Mouse (Mus musculus): ENCODE results near the gene Coro6. TPM values are rescaled to one million over a fixed set of nuclear protein-coding genes. Genes with fewer than 3 reads are reported as not detected.

Coro6 gene
- total and polyA plus RNA-seq, 3 experiments: 0.04 to 0.18 TPM; not detected in 1

- TF ChIP-seq UBTF (IDR thresholded peaks at IDR 0.05; ENCODE audit: borderline replicate concordance, insufficient read depth, low read depth, low read length) (0 out of 2 replicates have a peak, but pooled peaks have one; percentile 17), POLR2AphosphoS2 (IDR thresholded peaks at IDR 0.05; ENCODE audit: low read length) (no peak), EP300 (IDR thresholded peaks at IDR 0.05; ENCODE audit: low read depth in 1 of 2, low read length in 2 of 2) (no peak)
These were observed 30.2 kb downstream of the Coro6 start (continued) for GRCm38 (mm10) chr11:77492311-77492871.

- Histone ChIP-seq H3K4me3 (ENCODE audit: control insufficient read depth in 1 of 2, insufficient read depth in 1 of 2, low read depth in 2 of 2, low read length in 2 of 2) (peak overlapping the region; percentile 86 to 90), H3K27ac (ENCODE audit: control insufficient read depth, low read depth, low read length) (peak overlapping the region; percentile 96), H3K4me1 (ENCODE audit: control insufficient read depth in 1 of 2, insufficient read depth in 2 of 2, low read length in 2 of 2) (peaks cover 2 to 30% of the 10 kb centered on the region in 2 experiments; a peak in 3 of 4 replicates), H3K9me3 (replicated peaks; ENCODE audit: insufficient read depth, low read length) (no peaks in the 10 kb centered on the region), H3K27me3 (ENCODE audit: control insufficient read depth in 1 of 2, insufficient read depth in 2 of 2, low read length in 2 of 2) (no peaks in the 10 kb centered on the region), H3K36me3 (ENCODE audit: control insufficient read depth in 1 of 2, insufficient read depth in 2 of 2, low read length in 2 of 2) (peaks cover 0 to 22% of the 10 kb centered on the region in 2 experiments; a peak in 2 of 4 replicates), H3K79me2 (ENCODE audit: control insufficient read depth, insufficient read depth, low read length, poor library complexity) (peaks cover 60% of the 10 kb centered on the region), H3K9ac (ENCODE audit: control insufficient read depth, low read depth, low read length, poor library complexity, severe bottlenecking) (peak overlapping the region; percentile 93)
- DNase-seq (ENCODE audit: low read depth, low spot score): peak; percentile 97
- peak; percentile 64 to 84; a peak in 3 of 4 replicates for TF ChIP-seq POLR2A (IDR thresholded peaks at IDR 0.05; ENCODE audit: control insufficient read depth in 1 of 2, insufficient read depth in 1 of 2, low read depth in 1 of 2, low read length in 2 of 2, poor library complexity in 1 of 2)
- no peak; the same call in 1 of the 2 replicates for TF ChIP-seq MAX (IDR thresholded peaks at IDR 0.05; ENCODE audit: low read length)
- no peak for TF ChIP-seq E2F4 (IDR thresholded peaks at IDR 0.05; ENCODE audit: borderline replicate concordance, low read depth, low read length)
- TF ChIP-seq JUND (IDR thresholded peaks at IDR 0.05; ENCODE audit: low read depth, low read length): no peak
- peak; percentile 76; the same call in 1 of the 2 replicates for TF ChIP-seq POLR2AphosphoS2 (IDR thresholded peaks at IDR 0.05; ENCODE audit: low read length)
- TF ChIP-seq TBP (IDR thresholded peaks at IDR 0.05; ENCODE audit: low read depth, low read length): peak; percentile 9; the same call in 1 of the 2 replicates
- no peak for TF ChIP-seq USF1 (IDR thresholded peaks at IDR 0.05; ENCODE audit: low read depth, low read length)
- no peak for TF ChIP-seq GATA1 (IDR thresholded peaks at IDR 0.05; ENCODE audit: low read depth, low read length)
- TF ChIP-seq EP300 (IDR thresholded peaks at IDR 0.05; ENCODE audit: low read depth in 1 of 2, low read length in 2 of 2): 0 out of 4 replicates have a peak, but pooled peaks of 1 of the 2 experiments have one; percentile 7
- TF ChIP-seq CHD1 (IDR thresholded peaks at IDR 0.05; ENCODE audit: low read depth, low read length): peak; percentile 42; the same call in 1 of the 2 replicates
- TF ChIP-seq RAD21 (IDR thresholded peaks at IDR 0.05; ENCODE audit: low read depth, low read length): no peak
- TF ChIP-seq GABPA (IDR thresholded peaks at IDR 0.05; ENCODE audit: low read depth, low read length): no peak
- no peak for TF ChIP-seq RCOR1 (IDR thresholded peaks at IDR 0.05; ENCODE audit: low read depth, low read length)
- no peak for TF ChIP-seq ZKSCAN1 (IDR thresholded peaks at IDR 0.05; ENCODE audit: low read depth, low read length)
- no peak for TF ChIP-seq SMC3 (IDR thresholded peaks at IDR 0.05; ENCODE audit: low read depth, low read length)
- TF ChIP-seq USF2 (IDR thresholded peaks at IDR 0.05; ENCODE audit: borderline replicate concordance in 1 of 2, insufficient read depth in 1 of 2, low read depth in 1 of 2, low read length in 2 of 2): no peak
- TF ChIP-seq POLR2AphosphoS5 (IDR thresholded peaks at IDR 0.05; ENCODE audit: borderline replicate concordance, low read depth, low read length): no peak
- no peak for TF ChIP-seq UBTF (IDR thresholded peaks at IDR 0.05; ENCODE audit: borderline replicate concordance, insufficient read depth, low read depth, low read length)
- TF ChIP-seq HCFC1 (IDR thresholded peaks at IDR 0.05; ENCODE audit: low read depth, low read length): peak; percentile 76
- no peak for TF ChIP-seq MXI1 (IDR thresholded peaks at IDR 0.05; ENCODE audit: low read depth, low read length)
- no peak for TF ChIP-seq MYC (IDR thresholded peaks at IDR 0.05; ENCODE audit: low read depth, low read length)
- peak; percentile 24; the same call in 1 of the 2 replicates for TF ChIP-seq MEF2A (IDR thresholded peaks at IDR 0.05; ENCODE audit: extremely low read depth, insufficient replicate concordance, low read depth, low read length, poor library complexity, severe bottlenecking)
- TF ChIP-seq TCF12 (IDR thresholded peaks at IDR 0.05; ENCODE audit: low read depth, low read length): peak; percentile 44; the same call in 1 of the 2 replicates
- TF ChIP-seq BHLHE40 (IDR thresholded peaks at IDR 0.05; ENCODE audit: borderline replicate concordance, low read depth, low read length): no peak
- TF ChIP-seq NELFE (IDR thresholded peaks at IDR 0.05; ENCODE audit: low read depth, low read length): peak; percentile 88
- peak; percentile 91 for TF ChIP-seq MAZ (IDR thresholded peaks at IDR 0.05; ENCODE audit: low read depth, low read length)
- TF ChIP-seq TAL1 (IDR thresholded peaks at IDR 0.05; ENCODE audit: low read length): no peak
- peak; percentile 69 for TF ChIP-seq NRF1 (IDR thresholded peaks at IDR 0.05; ENCODE audit: insufficient read depth, low read depth, low read length, poor library complexity, severe bottlenecking)
- TF ChIP-seq CHD2 (IDR thresholded peaks at IDR 0.05; ENCODE audit: low read length): no peak
- TF ChIP-seq ZC3H11A (IDR thresholded peaks at IDR 0.05; ENCODE audit: low read depth, low read length): no peak
- no peak for TF ChIP-seq ZNF384 (IDR thresholded peaks at IDR 0.05; ENCODE audit: low read depth, low read length)
- TF ChIP-seq CTCF (IDR thresholded peaks at IDR 0.05 in 2 of 3, conservative IDR thresholded peaks at IDR 0.05 in 1 of 3; ENCODE audit: control insufficient read depth in 1 of 3, insufficient read depth in 1 of 3, low read depth in 2 of 3, low read length in 3 of 3, poor library complexity in 1 of 3, severe bottlenecking in 1 of 3): peak in 1 of 3 experiments; percentile 4; a peak in 2 of 6 replicates
- TF ChIP-seq ETS1 (IDR thresholded peaks at IDR 0.05; ENCODE audit: low read depth, low read length): no peak; the same call in 1 of the 2 replicates
These were observed 30.7 kb downstream of the Coro6 start for GRCm38 (mm10) chr11:77492911-77493332.
